Mouse (Mus musculus) skeletal muscle tissue, adult 2 months (tissue): ENCODE data around the gene Golga1.

ENCODE experiments used
- DNase-seq: peaks from one replicate; pipeline ENCODE4 v3.0.0-alpha.2; 2012; ENCODE audit warnings: low read depth, low spot score

Gene Golga1

GRCm38 (mm10) chr2:39006149-39006730 lies 59.1 kb downstream of the Golga1 start:
- DNase-seq: no peak

- DNase-seq: no peak
Observed at GRCm38 (mm10) chr2:39005574-39006079, 59.7 kb downstream of the Golga1 start, which contains the start of gene Rpl35. Gene Rpl35, minus strand, starts transcription at chr2:39005624.

- peak; percentile 83 for DNase-seq
Observed at GRCm38 (mm10) chr2:39004880-39005435, 60.4 kb downstream of the Golga1 start, which contains the start of gene Arpc5l. Gene Arpc5l, plus strand, starts transcription at chr2:39005348.

- DNase-seq: no peak
Observed at GRCm38 (mm10) chr2:39004372-39004771, 61.0 kb downstream of the Golga1 start.

GRCm38 (mm10) chr2:39003512-39003911 lies 61.8 kb downstream of the Golga1 start:
- DNase-seq: no peak

GRCm38 (mm10) chr2:39003106-39003505 lies 62.2 kb downstream of the Golga1 start:
- no peak for DNase-seq

- DNase-seq: no peak
Observed at GRCm38 (mm10) chr2:39001866-39002265, 63.5 kb downstream of the Golga1 start.

GRCm38 (mm10) chr2:39000587-39000919 lies 64.8 kb downstream of the Golga1 start:
- DNase-seq: no peak

GRCm38 (mm10) chr2:38999910-39000586 lies 65.3 kb downstream of the Golga1 start:
- DNase-seq: no peak

- DNase-seq: no peak
Observed at GRCm38 (mm10) chr2:38999381-38999780, 66.0 kb downstream of the Golga1 start.

GRCm38 (mm10) chr2:38997386-38998374 lies 67.7 kb downstream of the Golga1 start, which contains the start of gene Wdr38:
Gene Wdr38, plus strand, starts transcription at chr2:38997476.
- peak; percentile 81 for DNase-seq

GRCm38 (mm10) chr2:38992452-38992851 lies 72.9 kb downstream of the Golga1 start:
- no peak for DNase-seq

GRCm38 (mm10) chr2:38992004-38992403 lies 73.3 kb downstream of the Golga1 start:
- no peak for DNase-seq

GRCm38 (mm10) chr2:38988929-38989328 lies 76.4 kb downstream of the Golga1 start:
- DNase-seq: no peak

- DNase-seq: no peak
Observed at GRCm38 (mm10) chr2:38987803-38988510, 77.4 kb downstream of the Golga1 start.

- no peak for DNase-seq
Observed at GRCm38 (mm10) chr2:38987371-38987770, 78.0 kb downstream of the Golga1 start.

- peak; percentile 81 for DNase-seq
Observed at GRCm38 (mm10) chr2:38986580-38986979, 78.8 kb downstream of the Golga1 start.

GRCm38 (mm10) chr2:38983456-38983855 lies 81.9 kb downstream of the Golga1 start:
- DNase-seq: no peak

- no peak for DNase-seq
Observed at GRCm38 (mm10) chr2:38977837-38978236, 87.5 kb downstream of the Golga1 start.

GRCm38 (mm10) chr2:38975941-38976805 lies 89.2 kb downstream of the Golga1 start:
- no peak for DNase-seq
